23 mouse cellular contexts compared by ENCODE assay signal in the genomic region with DNA sequence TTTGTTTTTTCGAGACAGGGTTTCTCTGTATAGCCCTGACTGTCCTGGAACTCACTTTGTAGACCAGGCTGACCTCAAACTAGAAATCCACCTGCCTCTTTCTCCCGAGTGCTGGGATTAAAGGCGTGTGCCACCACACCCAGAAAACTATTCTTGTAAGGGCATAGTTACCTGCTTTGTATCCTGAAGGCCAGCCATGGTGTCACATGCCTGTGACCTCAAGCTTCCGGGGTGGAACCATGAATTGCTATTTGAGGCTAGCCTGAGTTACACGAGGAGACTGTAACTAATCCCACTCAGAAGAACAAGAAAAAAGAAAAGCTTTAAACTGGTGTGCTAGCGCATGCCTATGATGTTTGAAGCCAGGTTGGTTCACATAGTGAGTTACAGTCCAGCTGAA. TPM values are rescaled to one million over a fixed set of nuclear protein-coding genes. Genes with fewer than 3 reads are reported as not detected.
"Had no signal": no experiment of that assay in that cellular context is flagged by ENCODE, and none has a peak within 500 bp of the region (broad histone marks: within the 10 kb centered on the region; RNA-seq: fewer than 3 reads in every experiment).

No protein-coding gene starts in this region.

- DNase-seq: lung, adult 18-20 months; lung, embryonic 14.5 days; lung, postnatal 10 days; lung, postnatal 4 days; midbrain, embryonic 14.5 days; right cerebral cortex, postnatal 14 days; thymus, adult 18-20 months; thymus, postnatal 14 days; thymus, postnatal 36 days had no signal

- H3K4me1 ChIP-seq: midbrain, embryonic 10.5 days; midbrain, embryonic 12.5 days; neural tube, embryonic 12.5 days; stomach, embryonic 15.5 days had no signal

- H3K27ac ChIP-seq: midbrain, embryonic 10.5 days; midbrain, embryonic 12.5 days; neural tube, embryonic 12.5 days; stomach, embryonic 15.5 days had no signal

- H3K9me3 ChIP-seq: midbrain, embryonic 10.5 days; midbrain, embryonic 12.5 days; neural tube, embryonic 12.5 days; stomach, embryonic 15.5 days had no signal

- H3K27me3 ChIP-seq: midbrain, embryonic 12.5 days; neural tube, embryonic 12.5 days; stomach, embryonic 15.5 days had no signal

- H3K4me3 ChIP-seq: midbrain, embryonic 10.5 days; midbrain, embryonic 12.5 days; neural tube, embryonic 12.5 days; stomach, embryonic 15.5 days had no signal

- H3K9ac ChIP-seq: lung, embryonic 14.5 days; midbrain, embryonic 12.5 days; neural tube, embryonic 12.5 days; stomach, embryonic 15.5 days had no signal

- H3K4me2 ChIP-seq: lung, embryonic 14.5 days; midbrain, embryonic 12.5 days; neural tube, embryonic 12.5 days; stomach, embryonic 15.5 days had no signal

RNA-seq across cellular contexts. Expression of a gene that starts 24.3 kb away (rescaled TPM):
- total RNA-seq: megakaryocyte, adult 5-6 weeks; megakaryocyte-erythroid progenitor cell, adult 5-6 weeks; midbrain, postnatal 0 days; monocyte, adult 5-6 weeks; neutrophil, adult 5-6 weeks had no signal
- polyA plus RNA-seq: liver, embryonic 16.5 days; lung, embryonic 14.5 days; lung, embryonic 16.5 days; midbrain, embryonic 10.5 days; midbrain, embryonic 12.5 days; midbrain, embryonic 14.5 days; midbrain, postnatal 0 days; neural tube, embryonic 12.5 days; neural tube, embryonic 14.5 days; spleen, adult 2 months; thymus, postnatal 0 days had no signal
